Mouse (Mus musculus): ENCODE results near the gene Gsto1. TPM values are rescaled to one million over a fixed set of nuclear protein-coding genes. Genes with fewer than 3 reads are reported as not detected.

The Gsto1 gene
- polyA plus RNA-seq, 1 experiment from 2014 or later, result 88.0 TPM

DNA sequence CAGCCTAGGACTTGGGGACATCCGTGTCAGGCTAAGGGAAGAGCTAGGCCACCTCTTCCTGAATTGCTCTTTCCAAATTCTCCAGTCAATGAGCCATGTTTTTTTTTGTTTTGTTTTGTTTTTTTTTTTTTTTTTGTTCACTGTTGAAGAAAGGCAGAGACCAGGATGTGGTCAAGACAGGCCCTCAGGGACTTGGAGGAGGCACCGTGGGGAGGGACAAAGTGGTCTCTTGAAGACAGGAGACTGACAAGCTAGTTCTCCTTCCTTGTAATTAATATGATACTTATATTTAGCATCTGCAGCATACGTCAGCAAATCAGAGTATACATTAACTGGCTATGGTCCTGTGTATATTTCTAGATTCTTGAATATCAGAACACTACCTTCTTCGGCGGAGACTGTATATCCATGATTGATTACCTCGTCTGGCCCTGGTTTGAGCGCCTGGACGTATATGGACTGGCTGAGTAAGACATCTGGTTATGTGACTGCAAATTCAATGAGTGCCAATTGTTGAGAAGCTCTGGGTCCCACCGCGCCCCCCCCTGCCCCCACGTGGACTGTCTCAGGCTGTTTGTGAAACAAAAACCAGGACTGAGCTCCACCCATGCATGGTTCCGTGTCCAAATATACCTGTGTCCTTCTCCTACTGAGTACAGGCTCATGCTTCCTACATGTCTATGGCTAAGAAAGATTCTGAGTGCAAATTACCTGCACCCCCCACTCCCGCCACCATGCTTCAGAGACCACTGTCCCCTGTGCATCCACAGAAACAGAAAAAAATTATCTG, 29.7 kb downstream of the Gsto1 start:
- H3K4me2 ChIP-seq (ENCODE audit: low read length), result no peak overlapping the region
- peak overlapping the region; percentile 18 to 34; a peak in 2 of 4 replicates for H3K27ac ChIP-seq (replicated peaks in 1 of 2; ENCODE audit: control insufficient read depth in 1 of 2, insufficient read depth in 1 of 2, low read depth in 2 of 2, low read length in 2 of 2)
- H3K9me3 ChIP-seq (ENCODE audit: control insufficient read depth, low read length), result no peaks in the 10 kb centered on the region
- no peaks in the 10 kb centered on the region for H3K36me3 ChIP-seq (ENCODE audit: control insufficient read depth, insufficient read depth, low read length)
- H3K4me1 ChIP-seq (ENCODE audit: control insufficient read depth in 2 of 2, insufficient read depth in 2 of 2, low read length in 2 of 2), result peaks cover 27% of the 10 kb centered on the region in 2 experiments
- 71% methylated on average over 13 of the region's 13 CpGs for WGBS
- no peaks in the 10 kb centered on the region for H3K27me3 ChIP-seq (ENCODE audit: control insufficient read depth, insufficient read depth, low read length)
- ATAC-seq (ENCODE audit: insufficient number of reproducible peaks, insufficient read depth, low FRiP score, low read depth), result no peak
- H3K4me3 ChIP-seq (ENCODE audit: control insufficient read depth in 1 of 2, insufficient read depth in 1 of 2, low read depth in 1 of 2, low read length in 2 of 2), result no peak overlapping the region
- no peak overlapping the region for H3K9ac ChIP-seq (ENCODE audit: low read length)

DNA sequence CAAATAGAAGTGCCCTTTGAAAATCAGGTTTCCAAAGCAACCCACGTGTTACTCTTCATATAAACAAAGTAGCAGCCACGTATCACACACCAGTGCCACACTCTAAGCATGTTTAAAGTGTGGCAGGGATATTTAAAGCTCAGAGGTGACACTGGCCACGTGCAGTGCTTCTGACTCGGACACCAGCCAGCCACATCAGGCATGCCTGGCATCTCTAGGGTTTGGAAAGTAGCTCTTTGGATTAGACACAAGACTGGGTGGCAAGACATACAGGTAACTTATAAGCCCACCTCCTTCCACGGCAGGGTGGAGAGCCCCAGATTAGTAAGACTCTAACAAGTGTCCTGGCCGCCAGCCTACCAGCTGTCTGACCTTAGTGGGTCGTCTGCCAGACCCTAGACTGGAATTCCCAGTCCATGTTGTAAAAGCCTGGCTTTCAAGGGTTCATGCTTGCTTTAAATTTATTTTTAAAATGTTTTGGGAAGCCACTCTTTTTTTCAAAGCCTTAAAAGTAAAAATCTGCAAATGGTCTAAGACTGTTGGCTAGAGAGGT, 30.5 kb downstream of the Gsto1 start:
- H3K36me3 ChIP-seq (ENCODE audit: control insufficient read depth, insufficient read depth, low read length), result no peaks in the 10 kb centered on the region
- H3K27me3 ChIP-seq (ENCODE audit: control insufficient read depth, insufficient read depth, low read length), result no peaks in the 10 kb centered on the region
- 21% methylated on average over 7 of the region's 7 CpGs for WGBS
- H3K9me3 ChIP-seq (ENCODE audit: control insufficient read depth, low read length), result no peaks in the 10 kb centered on the region
- ATAC-seq (ENCODE audit: insufficient number of reproducible peaks, insufficient read depth, low FRiP score, low read depth), result peak; percentile 65
- H3K4me3 ChIP-seq (ENCODE audit: control insufficient read depth in 1 of 2, insufficient read depth in 1 of 2, low read depth in 1 of 2, low read length in 2 of 2), result no peak overlapping the region
- peaks cover 29% of the 10 kb centered on the region in 2 experiments for H3K4me1 ChIP-seq (ENCODE audit: control insufficient read depth in 2 of 2, insufficient read depth in 2 of 2, low read length in 2 of 2)
- H3K4me2 ChIP-seq (ENCODE audit: low read length), result peak overlapping the region; percentile 11; the same call in 1 of the 2 replicates
- H3K27ac ChIP-seq (replicated peaks in 1 of 2; ENCODE audit: control insufficient read depth in 1 of 2, insufficient read depth in 1 of 2, low read depth in 2 of 2, low read length in 2 of 2), result peak overlapping the region; percentile 34 to 70
- H3K9ac ChIP-seq (ENCODE audit: low read length), result peak overlapping the region; percentile 2; the same call in 1 of the 2 replicates

DNA sequence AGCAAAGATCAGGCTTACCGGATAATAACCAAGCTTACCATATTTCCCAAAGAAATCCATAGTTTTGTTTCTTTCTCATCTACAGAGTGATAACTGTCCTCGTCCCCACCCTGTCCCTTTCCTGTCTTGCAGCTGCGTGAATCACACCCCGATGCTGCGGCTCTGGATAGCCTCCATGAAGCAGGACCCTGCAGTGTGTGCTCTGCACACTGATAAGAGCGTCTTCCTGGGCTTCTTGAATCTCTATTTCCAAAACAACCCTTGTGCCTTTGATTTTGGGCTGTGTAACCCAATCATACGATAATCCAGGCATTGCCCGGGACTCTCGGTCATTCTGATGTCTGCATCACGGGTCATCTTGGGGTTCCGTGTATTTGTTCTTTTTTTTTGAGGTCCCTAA, 31.1 kb downstream of the Gsto1 start:
- Histone ChIP-seq H3K9ac (ENCODE audit: low read length) (no peak overlapping the region), H3K36me3 (ENCODE audit: control insufficient read depth, insufficient read depth, low read length) (no peaks in the 10 kb centered on the region), H3K4me1 (ENCODE audit: control insufficient read depth in 2 of 2, insufficient read depth in 2 of 2, low read length in 2 of 2) (peaks cover 32 to 33% of the 10 kb centered on the region in 2 experiments), H3K9me3 (ENCODE audit: control insufficient read depth, low read length) (no peaks in the 10 kb centered on the region), H3K27me3 (ENCODE audit: control insufficient read depth, insufficient read depth, low read length) (no peaks in the 10 kb centered on the region), H3K4me2 (ENCODE audit: low read length) (peak overlapping the region; percentile 11; the same call in 1 of the 2 replicates), H3K27ac (replicated peaks in 1 of 2; ENCODE audit: control insufficient read depth in 1 of 2, insufficient read depth in 1 of 2, low read depth in 2 of 2, low read length in 2 of 2) (peak overlapping the region; percentile 34 to 70; a peak in 3 of 4 replicates), H3K4me3 (ENCODE audit: control insufficient read depth in 1 of 2, insufficient read depth in 1 of 2, low read depth in 1 of 2, low read length in 2 of 2) (no peak overlapping the region)
- ATAC-seq (ENCODE audit: insufficient number of reproducible peaks, insufficient read depth, low FRiP score, low read depth), result no peak
- WGBS, result 44% methylated on average over 11 of the region's 11 CpGs

DNA sequence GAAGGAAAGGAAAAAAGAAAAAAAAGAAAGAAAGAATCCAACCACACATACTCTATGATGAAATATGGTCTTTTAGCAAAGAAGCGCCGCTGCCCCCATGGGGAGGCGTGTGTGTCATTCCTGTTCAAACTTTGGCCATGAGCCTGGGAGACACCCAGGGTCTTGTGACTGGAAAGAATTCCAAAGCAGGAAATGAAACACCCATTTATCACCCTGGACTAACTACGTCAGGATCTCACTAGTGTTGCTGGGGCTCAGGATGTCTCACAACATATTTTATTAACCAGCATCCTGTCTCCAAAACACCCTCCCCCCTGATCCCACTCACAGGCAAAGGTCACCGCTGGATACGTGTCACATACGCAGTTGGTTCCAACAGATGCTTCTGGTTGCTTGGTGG, 31.8 kb downstream of the Gsto1 start:
- Histone ChIP-seq H3K4me2 (ENCODE audit: low read length) (no peak overlapping the region), H3K36me3 (ENCODE audit: control insufficient read depth, insufficient read depth, low read length) (no peaks in the 10 kb centered on the region), H3K4me3 (ENCODE audit: control insufficient read depth in 1 of 2, insufficient read depth in 1 of 2, low read depth in 1 of 2, low read length in 2 of 2) (no peak overlapping the region), H3K27ac (replicated peaks in 1 of 2; ENCODE audit: control insufficient read depth in 1 of 2, insufficient read depth in 1 of 2, low read depth in 2 of 2, low read length in 2 of 2) (no peak overlapping the region), H3K4me1 (ENCODE audit: control insufficient read depth in 2 of 2, insufficient read depth in 2 of 2, low read length in 2 of 2) (peaks cover 39% of the 10 kb centered on the region in 2 experiments), H3K9ac (ENCODE audit: low read length) (no peak overlapping the region), H3K27me3 (ENCODE audit: control insufficient read depth, insufficient read depth, low read length) (no peaks in the 10 kb centered on the region), H3K9me3 (ENCODE audit: control insufficient read depth, low read length) (no peaks in the 10 kb centered on the region)
- ATAC-seq (ENCODE audit: insufficient number of reproducible peaks, insufficient read depth, low FRiP score, low read depth), result no peak
- WGBS, result 62% methylated on average over 7 of the region's 7 CpGs

DNA sequence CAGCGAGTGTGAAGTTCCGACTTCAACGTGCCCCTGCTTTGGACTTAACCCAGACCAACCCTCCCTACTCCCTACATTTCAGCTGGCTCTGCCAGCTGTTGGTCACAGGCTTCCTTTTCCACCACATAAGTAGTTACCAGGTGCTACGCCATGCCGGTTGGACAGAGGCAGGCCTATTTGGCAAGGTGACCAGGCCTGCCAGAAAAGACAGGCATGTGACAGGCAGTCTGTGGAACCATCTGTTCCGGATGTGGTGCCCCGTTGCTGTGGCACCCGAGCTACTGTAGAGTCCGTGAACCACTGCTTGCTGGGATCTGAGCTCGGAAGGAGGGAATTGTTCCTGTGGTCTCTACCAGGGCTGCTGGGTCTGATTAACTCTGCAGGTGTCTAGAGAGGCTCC, 32.6 kb downstream of the Gsto1 start:
- WGBS, result 89% methylated on average over 10 of the region's 10 CpGs

DNA sequence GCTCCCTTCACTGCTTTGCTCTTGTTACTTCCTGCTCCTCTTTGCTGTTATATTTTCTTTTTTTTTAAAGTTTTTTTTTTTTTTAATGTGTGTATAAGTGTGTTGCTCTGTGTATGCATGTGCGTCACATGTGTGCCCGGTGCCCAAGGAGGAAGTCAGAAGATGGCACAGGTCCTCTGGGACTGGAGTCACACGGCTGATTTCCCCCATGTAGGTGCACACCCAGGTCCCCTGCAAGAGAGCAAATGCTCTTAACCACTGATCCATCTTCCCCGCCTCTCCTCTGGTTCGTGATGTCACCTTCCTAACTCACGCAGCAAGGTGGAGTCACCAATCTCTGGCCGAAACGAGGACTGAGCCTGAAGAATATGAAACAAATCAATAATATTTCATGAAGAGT, 33.3 kb downstream of the Gsto1 start:
- no peak overlapping the region for H3K9ac ChIP-seq (ENCODE audit: low read length)
- H3K27me3 ChIP-seq (ENCODE audit: control insufficient read depth, insufficient read depth, low read length), result no peaks in the 10 kb centered on the region
- H3K4me2 ChIP-seq (ENCODE audit: low read length), result no peak overlapping the region
- no peak for ATAC-seq (ENCODE audit: insufficient number of reproducible peaks, insufficient read depth, low FRiP score, low read depth)
- WGBS, result 92% methylated on average over 8 of the region's 8 CpGs
- H3K4me1 ChIP-seq (ENCODE audit: control insufficient read depth in 2 of 2, insufficient read depth in 2 of 2, low read length in 2 of 2), result peaks cover 50 to 53% of the 10 kb centered on the region in 2 experiments
- H3K27ac ChIP-seq (replicated peaks in 1 of 2; ENCODE audit: control insufficient read depth in 1 of 2, insufficient read depth in 1 of 2, low read depth in 2 of 2, low read length in 2 of 2), result no peak overlapping the region
- no peak overlapping the region for H3K4me3 ChIP-seq (ENCODE audit: control insufficient read depth in 1 of 2, insufficient read depth in 1 of 2, low read depth in 1 of 2, low read length in 2 of 2)
- H3K36me3 ChIP-seq (ENCODE audit: control insufficient read depth, insufficient read depth, low read length), result peaks cover 3% of the 10 kb centered on the region
- no peaks in the 10 kb centered on the region for H3K9me3 ChIP-seq (ENCODE audit: control insufficient read depth, low read length)

More for the DNA sequence above, 32.6 kb downstream of the Gsto1 start:
- Histone ChIP-seq H3K4me3 (ENCODE audit: control insufficient read depth in 1 of 2, insufficient read depth in 1 of 2, low read depth in 1 of 2, low read length in 2 of 2) (no peak overlapping the region), H3K9ac (ENCODE audit: low read length) (no peak overlapping the region), H3K36me3 (ENCODE audit: control insufficient read depth, insufficient read depth, low read length) (no peaks in the 10 kb centered on the region), H3K9me3 (ENCODE audit: control insufficient read depth, low read length) (no peaks in the 10 kb centered on the region), H3K27me3 (ENCODE audit: control insufficient read depth, insufficient read depth, low read length) (no peaks in the 10 kb centered on the region), H3K27ac (replicated peaks in 1 of 2; ENCODE audit: control insufficient read depth in 1 of 2, insufficient read depth in 1 of 2, low read depth in 2 of 2, low read length in 2 of 2) (0 out of 4 replicates have a peak overlapping the region, but pooled peaks of 1 of the 2 experiments have one; percentile 28), H3K4me1 (ENCODE audit: control insufficient read depth in 2 of 2, insufficient read depth in 2 of 2, low read length in 2 of 2) (peaks cover 46 to 47% of the 10 kb centered on the region in 2 experiments), H3K4me2 (ENCODE audit: low read length) (no peak overlapping the region)
- no peak for ATAC-seq (ENCODE audit: insufficient number of reproducible peaks, insufficient read depth, low FRiP score, low read depth)

DNA sequence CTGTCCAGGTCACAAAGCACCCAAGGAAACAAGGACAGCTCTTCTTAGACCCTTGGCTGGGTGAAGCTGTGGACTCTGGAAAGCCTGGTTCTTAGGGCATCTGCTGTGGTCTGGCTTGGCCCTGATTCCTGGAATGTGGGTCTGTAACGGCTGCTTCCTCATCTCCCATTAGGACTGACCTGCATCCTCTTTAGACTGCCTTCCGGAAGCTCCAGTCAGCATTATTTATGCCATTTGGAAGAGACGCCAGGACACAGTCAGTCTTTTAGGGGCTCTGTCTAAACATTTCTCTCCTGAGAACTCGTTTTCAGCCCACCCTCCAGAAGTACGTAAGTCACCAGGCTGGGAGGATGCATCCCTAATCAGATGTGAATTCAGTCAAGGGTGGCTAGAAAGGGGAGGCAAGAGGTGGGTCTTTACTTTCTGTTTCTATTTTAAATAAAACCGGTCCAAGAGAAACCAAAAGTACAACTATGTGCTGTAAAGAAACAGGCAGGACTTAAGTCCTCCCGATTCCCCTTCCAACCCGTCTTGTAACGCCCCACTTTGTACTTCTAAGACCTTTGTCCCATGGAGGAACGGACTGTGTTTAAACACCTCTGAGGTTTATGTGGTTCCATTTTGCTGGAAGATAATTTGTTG, 35.8 kb downstream of the Gsto1 start:
- Histone ChIP-seq H3K4me1 (ENCODE audit: control insufficient read depth in 2 of 2, insufficient read depth in 2 of 2, low read length in 2 of 2) (peaks cover 37 to 44% of the 10 kb centered on the region in 2 experiments), H3K36me3 (ENCODE audit: control insufficient read depth, insufficient read depth, low read length) (peaks cover 28% of the 10 kb centered on the region), H3K4me3 (ENCODE audit: control insufficient read depth in 1 of 2, insufficient read depth in 1 of 2, low read depth in 1 of 2, low read length in 2 of 2) (no peak overlapping the region), H3K9ac (ENCODE audit: low read length) (no peak overlapping the region), H3K27ac (replicated peaks in 1 of 2; ENCODE audit: control insufficient read depth in 1 of 2, insufficient read depth in 1 of 2, low read depth in 2 of 2, low read length in 2 of 2) (peak overlapping the region in 1 of 2 experiments; percentile 24; a peak in 2 of 4 replicates), H3K27me3 (ENCODE audit: control insufficient read depth, insufficient read depth, low read length) (no peaks in the 10 kb centered on the region), H3K4me2 (ENCODE audit: low read length) (no peak overlapping the region), H3K9me3 (ENCODE audit: control insufficient read depth, low read length) (no peaks in the 10 kb centered on the region)
- WGBS, result 66% methylated on average over 10 of the region's 10 CpGs
- no peak for ATAC-seq (ENCODE audit: insufficient number of reproducible peaks, insufficient read depth, low FRiP score, low read depth)
